Mouse (Mus musculus) hindlimb bud, embryonic 11.5 days (tissue): ENCODE results near the gene Tjp2.
"Not testable (repeated sequence)": the region's sequence is repeated elsewhere in the genome, so short reads cannot be mapped to it uniquely, and the experiment has no call there.

Source experiments
- DNase-seq: peaks from one replicate; pipeline ENCODE4 v3.0.0-alpha.2; 2012; ENCODE audit warnings: low read depth, low spot score; ENCODE audit errors: extremely low spot score

Gene Tjp2

DNA sequence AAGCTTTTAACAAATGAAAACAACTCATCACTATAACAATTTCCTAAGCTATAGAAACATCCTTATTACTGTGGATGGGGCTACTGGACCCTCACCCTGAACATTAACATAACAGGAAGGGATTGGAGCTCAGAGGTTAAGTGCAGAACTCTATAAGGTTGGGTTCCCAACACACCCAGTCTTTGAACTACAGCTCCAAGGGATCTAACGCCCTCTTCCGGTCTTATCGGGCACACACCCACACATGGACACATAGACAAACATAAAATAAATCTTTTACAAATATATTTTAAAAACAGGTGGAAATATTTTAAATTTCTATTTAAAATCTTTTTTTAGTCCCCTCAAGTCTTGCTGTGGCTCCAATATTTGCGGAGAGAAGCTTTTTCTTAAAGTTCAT is 3.4 kb downstream of the Tjp2 start:
- no peak for DNase-seq

GRCm38 (mm10) chr19:24220795-24221445 is 3.9 kb downstream of the Tjp2 start:
- DNase-seq = no peak

GRCm38 (mm10) chr19:24219011-24219410 is 5.8 kb downstream of the Tjp2 start:
- no peak for DNase-seq

GRCm38 (mm10) chr19:24218291-24218690 is 6.5 kb downstream of the Tjp2 start:
- DNase-seq = no peak

DNA sequence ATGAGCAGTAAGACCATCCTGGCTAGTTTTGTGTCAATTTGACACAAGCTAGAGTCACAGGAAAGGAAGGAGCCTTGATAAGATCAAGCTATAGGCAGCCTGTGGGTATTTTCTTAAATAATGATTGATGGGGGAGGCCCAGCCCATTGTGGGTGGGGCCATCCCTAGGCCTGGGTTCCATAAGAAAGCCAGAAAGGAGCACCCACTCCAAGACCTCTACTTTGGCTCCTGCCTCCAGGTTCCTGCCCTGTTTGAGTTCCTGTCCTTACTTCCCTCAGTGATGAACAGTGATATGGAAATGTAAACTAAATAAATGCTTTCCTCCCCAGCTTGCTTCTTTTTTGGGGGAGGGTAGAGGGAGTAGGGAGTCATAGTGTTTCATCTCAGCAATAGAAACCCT is 7.0 kb downstream of the Tjp2 start:
- DNase-seq = no peak

DNA sequence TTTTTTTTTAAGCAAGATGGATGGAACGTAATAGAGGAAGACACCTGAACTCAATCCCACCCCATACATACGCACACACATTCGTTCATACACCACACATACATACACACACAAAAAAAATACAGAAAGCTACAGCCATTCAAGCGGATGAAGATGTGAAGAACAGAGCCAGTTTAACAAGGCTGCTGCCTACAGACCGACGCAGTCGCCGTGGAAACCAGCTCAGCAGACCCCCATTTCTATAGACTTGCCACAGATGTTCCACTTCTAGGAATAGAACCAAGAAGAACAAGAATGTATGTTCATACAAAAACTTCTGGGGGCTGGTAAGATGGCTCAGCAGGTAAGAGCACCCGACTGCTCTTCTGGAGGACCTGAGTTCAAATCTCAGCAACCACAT is 8.1 kb downstream of the Tjp2 start:
- DNase-seq = no peak

DNA sequence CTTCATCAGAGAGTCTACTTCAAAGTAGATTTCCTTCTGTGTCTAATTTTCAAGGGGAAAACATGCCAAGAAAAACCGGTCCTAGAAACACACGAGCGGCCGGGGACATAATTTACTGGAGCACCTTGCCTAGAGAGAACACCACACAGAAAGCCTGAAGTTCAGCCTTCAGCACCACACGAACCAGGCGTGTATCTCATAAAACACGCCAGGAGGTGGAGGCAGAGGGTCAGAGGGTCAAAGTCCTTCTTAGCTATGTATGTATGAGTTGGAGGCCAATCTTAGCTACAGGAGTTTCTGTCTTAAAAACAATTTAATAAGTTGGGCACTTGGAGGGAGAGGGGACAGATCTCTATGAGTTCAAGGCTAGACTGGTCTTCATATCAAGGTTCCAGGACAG is 9.9 kb downstream of the Tjp2 start:
- no peak for DNase-seq

- DNase-seq = no peak
Observed at GRCm38 (mm10) chr19:24213299-24213698, 11.5 kb downstream of the Tjp2 start.

DNA sequence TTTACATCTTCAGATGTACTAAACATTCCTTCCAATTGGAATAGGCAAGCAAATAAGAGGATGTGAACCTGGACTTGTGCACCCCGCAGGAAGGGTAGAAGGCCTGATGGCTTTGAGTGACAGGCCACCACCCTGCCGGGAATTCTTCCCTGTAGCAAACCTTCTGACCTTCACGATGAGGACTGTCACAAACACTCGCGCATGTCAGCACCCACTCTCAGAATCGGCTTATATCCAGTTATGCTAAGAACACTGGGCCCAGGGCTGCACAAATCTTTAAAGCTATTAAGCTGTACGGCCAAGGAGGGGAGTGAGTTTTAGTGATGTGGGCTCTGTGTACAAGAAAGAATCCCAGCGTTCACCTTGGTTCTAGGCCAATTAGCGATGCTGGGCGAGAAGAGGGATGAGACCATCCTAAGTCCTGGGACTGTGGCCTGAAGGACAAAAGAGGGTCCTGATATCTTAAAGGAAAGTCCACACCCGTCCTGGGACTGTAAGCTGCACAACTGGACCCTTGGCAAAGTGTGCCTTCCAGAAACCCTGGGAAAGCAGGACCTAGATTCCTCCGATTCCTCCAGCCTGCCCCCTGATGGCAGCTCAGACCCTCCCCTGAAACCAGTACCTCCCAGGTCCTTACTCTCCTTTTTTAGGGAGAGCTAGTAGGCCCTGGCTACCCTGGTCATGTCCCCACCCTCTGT is 12.1 kb downstream of the Tjp2 start:
- DNase-seq = no peak

- no peak for DNase-seq
Observed at GRCm38 (mm10) chr19:24211168-24211567, 13.7 kb downstream of the Tjp2 start.

GRCm38 (mm10) chr19:24209516-24209915 is 15.3 kb downstream of the Tjp2 start:
- DNase-seq = no peak

- DNase-seq = no peak
Observed at GRCm38 (mm10) chr19:24207967-24208366, 16.9 kb downstream of the Tjp2 start.

DNA sequence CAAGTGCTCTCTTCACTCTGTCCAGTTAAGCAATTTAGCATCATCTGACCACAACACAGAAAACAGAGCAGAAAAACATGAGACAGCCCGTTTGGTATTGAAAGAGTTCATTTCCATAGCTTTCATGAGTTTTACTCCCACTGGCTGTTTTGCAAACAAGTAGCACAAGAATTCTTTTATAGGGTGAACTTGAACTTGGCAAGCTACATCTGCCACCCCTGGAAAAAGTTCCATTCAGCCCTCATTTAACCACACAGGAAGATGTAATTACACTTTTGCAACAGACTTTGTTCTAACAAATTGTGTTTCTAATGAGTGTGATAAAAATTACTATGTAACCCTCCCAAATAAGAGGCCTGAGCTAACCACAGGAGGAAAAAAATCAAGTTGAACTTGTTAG is 19.8 kb downstream of the Tjp2 start:
- no peak for DNase-seq

- no peak for DNase-seq
Observed at GRCm38 (mm10) chr19:24201848-24202247, 23.0 kb downstream of the Tjp2 start.

- DNase-seq = peak; percentile 84
Observed at GRCm38 (mm10) chr19:24200566-24200965, 24.3 kb downstream of the Tjp2 start.

DNA sequence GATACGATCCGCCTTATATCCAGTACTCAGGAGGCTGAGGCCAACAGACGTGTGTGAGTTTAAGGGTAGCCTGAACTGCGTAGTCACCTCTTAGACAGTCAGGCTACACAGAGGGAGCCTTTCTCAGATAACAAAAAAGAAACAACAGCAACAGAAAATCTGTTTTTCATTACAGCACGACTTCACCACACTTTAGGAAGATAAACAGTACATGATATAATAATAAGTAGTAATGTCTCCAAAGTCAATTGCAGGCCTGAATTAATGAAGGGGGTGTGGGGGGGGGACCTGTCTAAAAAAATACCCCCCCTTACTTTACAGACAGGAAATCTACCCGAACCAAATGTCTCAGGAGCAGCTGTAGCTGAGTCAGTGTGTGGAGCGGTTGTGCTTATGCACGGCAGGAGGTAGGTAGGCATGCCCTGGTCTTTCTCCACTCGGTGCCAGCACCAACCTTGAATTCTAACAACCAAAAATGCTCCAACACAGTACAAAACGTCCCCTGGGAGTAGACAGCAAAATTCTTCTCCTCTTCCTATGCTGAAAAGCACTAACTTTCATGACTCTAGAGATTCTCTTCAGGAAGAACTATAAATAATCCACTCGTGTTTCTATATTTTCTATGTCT is 26.0 kb downstream of the Tjp2 start:
- no peak for DNase-seq

- DNase-seq = no peak
Observed at GRCm38 (mm10) chr19:24197338-24197737, 27.5 kb downstream of the Tjp2 start.

- no peak for DNase-seq
Observed at GRCm38 (mm10) chr19:24195224-24195623, 29.6 kb downstream of the Tjp2 start.

- DNase-seq = no peak
Observed at GRCm38 (mm10) chr19:24194216-24194615, 30.6 kb downstream of the Tjp2 start.

GRCm38 (mm10) chr19:24192946-24193345 is 31.9 kb downstream of the Tjp2 start:
- DNase-seq = no peak

GRCm38 (mm10) chr19:24187791-24188190 is 37.0 kb downstream of the Tjp2 start:
- DNase-seq = no peak

DNA sequence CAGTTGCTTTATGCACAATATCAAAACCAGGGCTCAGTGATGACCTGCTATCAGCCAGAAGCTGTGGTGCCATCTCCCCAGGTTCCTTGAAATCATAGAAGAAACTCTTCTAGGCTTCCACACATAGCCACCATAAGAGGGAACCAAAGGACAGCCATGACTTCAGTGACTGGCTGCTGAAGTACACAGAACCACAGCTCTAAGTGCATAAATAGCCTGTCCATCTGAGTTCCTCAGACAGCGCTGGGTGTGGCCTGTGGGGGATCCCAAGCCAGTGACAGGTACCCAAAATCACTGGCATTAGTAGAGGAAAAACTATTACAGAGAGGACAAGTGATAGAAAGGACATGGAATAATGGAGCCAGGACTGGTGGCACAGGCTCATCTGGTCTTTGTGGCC is 37.5 kb downstream of the Tjp2 start:
- not testable (repeated sequence) for DNase-seq
